Mouse (Mus musculus): ENCODE measurements around the gene Capn5. TPM values are rescaled to one million over a fixed set of nuclear protein-coding genes. Genes with fewer than 3 reads are reported as not detected.

The Capn5 gene
- total and polyA plus RNA-seq, 3 experiments, result 0.26 to 0.55 (median 0.27) TPM

GRCm38 (mm10) chr7:98124701-98125100, 53.4 kb downstream of the Capn5 start:
- Histone ChIP-seq H3K4me2 (ENCODE audit: insufficient read depth, low read depth, poor library complexity, severe bottlenecking) (no peak overlapping the region), H3K9me3 (replicated peaks; ENCODE audit: low read length) (no peaks in the 10 kb centered on the region), H3K36me3 (replicated peaks in 1 of 2; ENCODE audit: control insufficient read depth in 1 of 2, insufficient read depth in 1 of 2, low read length in 1 of 2) (no peaks in the 10 kb centered on the region), H3K79me2 (replicated peaks; ENCODE audit: control insufficient read depth, extremely low read depth, insufficient read depth, poor library complexity, severe bottlenecking) (no peaks in the 10 kb centered on the region), H3K4me1 (ENCODE audit: control insufficient read depth in 1 of 2, insufficient read depth in 2 of 2) (peaks cover 2 to 8% of the 10 kb centered on the region in 2 experiments; a peak in 2 of 4 replicates), H3K9ac (ENCODE audit: insufficient read depth, low read depth) (no peak overlapping the region), H3K27ac (ENCODE audit: insufficient read depth, low read depth) (no peak overlapping the region), H3K4me3 (replicated peaks in 1 of 3; ENCODE audit: low read depth in 2 of 3, low read length in 2 of 3, poor library complexity in 1 of 3) (no peak overlapping the region), H3K27me3 (replicated peaks) (peaks cover 23% of the 10 kb centered on the region)
- DNase-seq (ENCODE audit: extremely low read depth), result no peak
- TF ChIP-seq HCFC1 (IDR thresholded peaks at IDR 0.05; ENCODE audit: low read depth, low read length) (no peak), ELF1 (IDR thresholded peaks at IDR 0.05; ENCODE audit: low read depth, low read length) (no peak), SMC3 (IDR thresholded peaks at IDR 0.05; ENCODE audit: low read depth, low read length) (no peak), JUND (conservative IDR thresholded peaks at IDR 0.05; ENCODE audit: low read depth, low read length) (no peak), ZMIZ1 (IDR thresholded peaks at IDR 0.05; ENCODE audit: low read depth, low read length) (no peak), KAT2A (IDR thresholded peaks at IDR 0.05; ENCODE audit: insufficient replicate concordance, low read length) (no peak), PAX5 (IDR thresholded peaks at IDR 0.05; ENCODE audit: low read length) (no peak), EP300 (IDR thresholded peaks at IDR 0.05; ENCODE audit: low read length) (no peak), GABPA (IDR thresholded peaks at IDR 0.05; ENCODE audit: insufficient replicate concordance, low read depth, low read length) (no peak), ZC3H11A (IDR thresholded peaks at IDR 0.05; ENCODE audit: low read depth, low read length) (no peak), IRF4 (IDR thresholded peaks at IDR 0.05; ENCODE audit: low read depth, low read length) (no peak), RCOR1 (conservative IDR thresholded peaks at IDR 0.05; ENCODE audit: low read depth, low read length) (no peak), TBP (conservative IDR thresholded peaks at IDR 0.05; ENCODE audit: low read depth, low read length) (no peak), MEF2A (IDR thresholded peaks at IDR 0.05; ENCODE audit: borderline replicate concordance, low read depth, low read length) (no peak), MAZ (IDR thresholded peaks at IDR 0.05; ENCODE audit: low read depth, low read length) (no peak)
- in situ Hi-C loops (cut with MboI; ENCODE audit: low pct_ligation_motif_present, low pct_unique_long_range_greater_than_20kb, low sequenced_read_pairs), result no loop called here
- dilution Hi-C loops (cut with MboI; ENCODE audit: extremely low pct_ligation_motif_present, extremely low pct_unique_long_range_greater_than_20kb, low sequenced_read_pairs), result no loop called here

- no peak overlapping the region for H3K4me2 ChIP-seq (ENCODE audit: insufficient read depth, low read depth, poor library complexity, severe bottlenecking)
- no peak overlapping the region for H3K9ac ChIP-seq (ENCODE audit: insufficient read depth, low read depth)
- dilution Hi-C loops (cut with MboI; ENCODE audit: extremely low pct_ligation_motif_present, extremely low pct_unique_long_range_greater_than_20kb, low sequenced_read_pairs), result no loop called here
- no peak for DNase-seq (ENCODE audit: extremely low read depth)
- no peak overlapping the region for H3K27ac ChIP-seq (ENCODE audit: insufficient read depth, low read depth)
- H3K79me2 ChIP-seq (replicated peaks; ENCODE audit: control insufficient read depth, extremely low read depth, insufficient read depth, poor library complexity, severe bottlenecking), result no peaks in the 10 kb centered on the region
- in situ Hi-C loops (cut with MboI; ENCODE audit: low pct_ligation_motif_present, low pct_unique_long_range_greater_than_20kb, low sequenced_read_pairs), result no loop called here
- H3K4me3 ChIP-seq (replicated peaks in 1 of 3; ENCODE audit: low read depth in 2 of 3, low read length in 2 of 3, poor library complexity in 1 of 3), result no peak overlapping the region
- peaks cover 23% of the 10 kb centered on the region for H3K27me3 ChIP-seq (replicated peaks)
- H3K9me3 ChIP-seq (replicated peaks; ENCODE audit: low read length), result no peaks in the 10 kb centered on the region
- H3K4me1 ChIP-seq (ENCODE audit: control insufficient read depth in 1 of 2, insufficient read depth in 2 of 2), result peaks cover 2 to 12% of the 10 kb centered on the region in 2 experiments; a peak in 2 of 4 replicates
- TF ChIP-seq PAX5 (IDR thresholded peaks at IDR 0.05; ENCODE audit: low read length), result no peak
- no peak for TF ChIP-seq CHD2 (IDR thresholded peaks at IDR 0.05; ENCODE audit: low read length)
- TF ChIP-seq ZMIZ1 (IDR thresholded peaks at IDR 0.05; ENCODE audit: low read depth, low read length), result no peak
- TF ChIP-seq TCF12 (IDR thresholded peaks at IDR 0.05; ENCODE audit: low read depth, low read length), result no peak
- no peak for TF ChIP-seq IRF4 (IDR thresholded peaks at IDR 0.05; ENCODE audit: low read depth, low read length)
- no peaks in the 10 kb centered on the region for H3K36me3 ChIP-seq (replicated peaks in 1 of 2; ENCODE audit: control insufficient read depth in 1 of 2, insufficient read depth in 1 of 2, low read length in 1 of 2)
Measured at GRCm38 (mm10) chr7:98121673-98122072, 56.4 kb downstream of the Capn5 start.

Measured in CH12.LX (cell line).